Mouse (Mus musculus): Measurements from ENCODE around the gene Dnmt1. TPM values are rescaled to one million over a fixed set of nuclear protein-coding genes. Genes with fewer than 3 reads are reported as not detected.
"Not testable (repeated sequence)": the region's sequence is repeated elsewhere in the genome, so short reads cannot be mapped to it uniquely, and the experiment has no call there.

Gene Dnmt1
- polyA plus RNA-seq, 1 experiment from 2014 or later, result 17.9 TPM

- Histone ChIP-seq H3K27ac (replicated peaks) (no peak overlapping the region), H3K9ac (ENCODE audit: low read length) (no peak overlapping the region), H3K4me1 (replicated peaks; ENCODE audit: control insufficient read depth, insufficient read depth) (no peaks in the 10 kb centered on the region), H3K4me3 (ENCODE audit: low read depth, low read length) (no peak overlapping the region), H3K36me3 (ENCODE audit: control insufficient read depth, insufficient read depth, low read length) (peaks cover 2% of the 10 kb centered on the region), H3K4me2 (replicated peaks; ENCODE audit: low read depth) (peak overlapping the region; percentile 86), H3K9me3 (ENCODE audit: control insufficient read depth, low read length) (no peaks in the 10 kb centered on the region), H3K27me3 (ENCODE audit: control insufficient read depth, insufficient read depth, low read length) (no peaks in the 10 kb centered on the region)
- ATAC-seq (ENCODE audit: low FRiP score, low TSS enrichment) (no peak), DNase-seq (ENCODE audit: low spot score) (no peak)
- 43% methylated on average over 6 of the region's 6 CpGs for WGBS
- TF ChIP-seq CTCF (IDR thresholded peaks at IDR 0.05; ENCODE audit: low read depth) (no peak), EP300 (optimal IDR thresholded peaks at IDR 0.05) (no peak)
These were observed 42.0 kb upstream of the Dnmt1 start for GRCm38 (mm10) chr9:21001651-21002200.

DNA sequence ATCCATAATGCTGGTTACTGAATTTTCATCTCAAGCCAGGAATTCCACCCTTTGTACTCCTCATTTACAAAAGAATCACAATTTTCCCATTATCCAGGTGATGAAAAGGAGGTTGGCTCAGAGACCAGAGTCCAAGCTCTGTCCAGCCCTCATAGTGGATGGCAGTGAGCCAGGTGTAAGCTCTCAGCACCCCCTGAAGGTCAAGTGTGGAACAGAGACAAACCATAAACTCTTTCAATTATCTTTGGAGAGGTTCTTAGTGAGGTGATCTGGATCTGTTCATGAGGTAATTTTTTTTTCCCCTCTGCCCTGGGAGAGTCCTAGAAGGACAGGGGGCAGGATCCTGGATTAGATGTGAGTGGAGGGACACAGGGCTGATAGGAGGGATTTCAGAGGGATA is 41.1 kb upstream of the Dnmt1 start:
- no peak for ATAC-seq (ENCODE audit: low FRiP score, low TSS enrichment)
- no peaks in the 10 kb centered on the region for H3K9me3 ChIP-seq (ENCODE audit: control insufficient read depth, low read length)
- H3K27me3 ChIP-seq (ENCODE audit: control insufficient read depth, insufficient read depth, low read length), result no peaks in the 10 kb centered on the region
- no peak overlapping the region for H3K27ac ChIP-seq (replicated peaks)
- no peaks in the 10 kb centered on the region for H3K4me1 ChIP-seq (replicated peaks; ENCODE audit: control insufficient read depth, insufficient read depth)
- TF ChIP-seq CTCF (IDR thresholded peaks at IDR 0.05; ENCODE audit: low read depth) (peak; percentile 66), EP300 (optimal IDR thresholded peaks at IDR 0.05) (no peak)
- H3K9ac ChIP-seq (ENCODE audit: low read length), result no peak overlapping the region
- H3K36me3 ChIP-seq (ENCODE audit: control insufficient read depth, insufficient read depth, low read length), result no peaks in the 10 kb centered on the region
- H3K4me2 ChIP-seq (replicated peaks; ENCODE audit: low read depth), result no peak overlapping the region
- peak; percentile 26 for DNase-seq (ENCODE audit: low spot score)
- H3K4me3 ChIP-seq (ENCODE audit: low read depth, low read length), result no peak overlapping the region

DNA sequence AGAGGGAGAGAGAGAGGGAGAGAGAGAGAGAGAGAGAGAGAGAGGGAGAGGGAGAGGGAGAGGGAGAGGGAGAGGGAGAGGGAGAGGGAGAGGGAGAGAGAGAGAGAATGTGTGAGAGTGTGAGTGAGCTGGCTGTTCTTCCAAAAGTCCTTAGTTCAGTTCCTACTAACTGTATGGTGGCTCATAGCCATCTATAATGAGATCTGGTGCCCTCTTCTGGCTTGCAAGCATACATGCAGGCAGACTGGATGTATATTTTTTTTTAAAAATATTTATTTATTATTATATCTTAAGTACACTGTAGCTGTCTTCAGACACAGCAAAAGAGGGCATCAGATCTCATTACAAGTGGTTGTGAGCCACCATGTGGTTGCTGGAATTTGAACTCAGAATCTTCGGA is 38.6 kb upstream of the Dnmt1 start:
- H3K9ac ChIP-seq (ENCODE audit: low read length); H3K4me3 ChIP-seq (ENCODE audit: low read depth, low read length); H3K9me3 ChIP-seq (ENCODE audit: control insufficient read depth, low read length); H3K4me2 ChIP-seq (replicated peaks; ENCODE audit: low read depth); H3K27ac ChIP-seq (replicated peaks); H3K4me1 ChIP-seq (replicated peaks; ENCODE audit: control insufficient read depth, insufficient read depth); H3K27me3 ChIP-seq (ENCODE audit: control insufficient read depth, insufficient read depth, low read length); H3K36me3 ChIP-seq (ENCODE audit: control insufficient read depth, insufficient read depth, low read length); DNase-seq (ENCODE audit: low spot score); ATAC-seq (ENCODE audit: low FRiP score, low TSS enrichment): not testable (repeated sequence)
- WGBS, result 54% methylated on average over 1 of the region's 1 CpGs
- peak; percentile 74 for TF ChIP-seq CTCF (IDR thresholded peaks at IDR 0.05; ENCODE audit: low read depth)

- ATAC-seq (ENCODE audit: low FRiP score, low TSS enrichment) (no peak), DNase-seq (ENCODE audit: low spot score) (no peak)
- no peak for TF ChIP-seq EP300 (optimal IDR thresholded peaks at IDR 0.05)
- no peak for TF ChIP-seq CTCF (IDR thresholded peaks at IDR 0.05; ENCODE audit: low read depth)
- 84% methylated on average over 8 of the region's 8 CpGs for WGBS
- no peaks in the 10 kb centered on the region for H3K4me1 ChIP-seq (replicated peaks; ENCODE audit: control insufficient read depth, insufficient read depth)
- H3K27ac ChIP-seq (replicated peaks), result no peak overlapping the region
- H3K36me3 ChIP-seq (ENCODE audit: control insufficient read depth, insufficient read depth, low read length), result no peaks in the 10 kb centered on the region
- H3K27me3 ChIP-seq (ENCODE audit: control insufficient read depth, insufficient read depth, low read length), result no peaks in the 10 kb centered on the region
- no peak overlapping the region for H3K4me2 ChIP-seq (replicated peaks; ENCODE audit: low read depth)
- no peak overlapping the region for H3K9ac ChIP-seq (ENCODE audit: low read length)
- no peak overlapping the region for H3K4me3 ChIP-seq (ENCODE audit: low read depth, low read length)
- no peaks in the 10 kb centered on the region for H3K9me3 ChIP-seq (ENCODE audit: control insufficient read depth, low read length)
These were observed 37.4 kb upstream of the Dnmt1 start for GRCm38 (mm10) chr9:20997065-20997464.

- TF ChIP-seq EP300 (optimal IDR thresholded peaks at IDR 0.05) (no peak), CTCF (IDR thresholded peaks at IDR 0.05; ENCODE audit: low read depth) (peak; percentile 33)
- H3K36me3 ChIP-seq (ENCODE audit: control insufficient read depth, insufficient read depth, low read length), result no peaks in the 10 kb centered on the region
- 70% methylated on average over 3 of the region's 3 CpGs for WGBS
- H3K27ac ChIP-seq (replicated peaks), result no peak overlapping the region
- H3K9me3 ChIP-seq (ENCODE audit: control insufficient read depth, low read length), result no peaks in the 10 kb centered on the region
- H3K4me3 ChIP-seq (ENCODE audit: low read depth, low read length), result no peak overlapping the region
- no peaks in the 10 kb centered on the region for H3K4me1 ChIP-seq (replicated peaks; ENCODE audit: control insufficient read depth, insufficient read depth)
- no peak for DNase-seq (ENCODE audit: low spot score)
- H3K9ac ChIP-seq (ENCODE audit: low read length), result no peak overlapping the region
- no peak for ATAC-seq (ENCODE audit: low FRiP score, low TSS enrichment)
- no peaks in the 10 kb centered on the region for H3K27me3 ChIP-seq (ENCODE audit: control insufficient read depth, insufficient read depth, low read length)
- H3K4me2 ChIP-seq (replicated peaks; ENCODE audit: low read depth), result no peak overlapping the region
These were observed 35.4 kb upstream of the Dnmt1 start for GRCm38 (mm10) chr9:20995069-20995468.

DNA sequence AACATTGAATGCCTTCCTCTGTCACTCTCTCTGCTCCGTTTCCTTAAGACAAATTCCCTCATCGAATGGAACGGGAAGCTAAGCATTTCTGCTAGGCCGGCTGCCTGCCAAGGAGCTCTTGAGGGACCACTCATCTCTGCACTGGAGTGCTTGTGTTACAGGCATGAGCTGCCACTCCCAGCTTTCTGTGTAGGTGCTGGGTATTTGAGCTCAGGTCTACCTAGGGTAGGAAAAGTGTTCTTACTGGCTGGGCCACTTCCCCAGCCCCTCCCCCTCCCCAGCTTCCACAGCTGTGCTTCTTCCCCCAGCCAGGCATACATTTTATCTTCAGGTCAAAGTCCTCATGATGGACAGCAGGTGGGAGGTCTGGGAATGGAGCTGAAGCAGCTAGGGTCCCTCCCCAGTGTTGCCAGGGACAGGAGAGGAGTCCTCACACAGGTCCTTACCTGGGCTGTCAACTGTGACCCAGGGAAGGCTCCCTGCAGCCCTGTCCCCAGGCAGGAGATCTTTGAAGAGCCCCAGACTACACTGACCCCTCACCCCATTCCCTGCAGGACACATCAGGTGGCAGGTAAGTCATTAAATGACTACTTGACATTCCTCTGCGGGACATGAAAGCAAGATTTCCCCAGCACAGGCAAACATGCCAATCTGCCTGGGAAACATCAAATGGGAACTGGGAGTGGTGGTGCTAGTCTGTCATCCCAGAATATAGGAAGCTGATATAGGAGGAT is 33.6 kb upstream of the Dnmt1 start:
- Histone ChIP-seq H3K4me1 (replicated peaks; ENCODE audit: control insufficient read depth, insufficient read depth) (no peaks in the 10 kb centered on the region), H3K4me3 (ENCODE audit: low read depth, low read length) (no peak overlapping the region), H3K36me3 (ENCODE audit: control insufficient read depth, insufficient read depth, low read length) (no peaks in the 10 kb centered on the region), H3K4me2 (replicated peaks; ENCODE audit: low read depth) (no peak overlapping the region), H3K9me3 (ENCODE audit: control insufficient read depth, low read length) (no peaks in the 10 kb centered on the region), H3K27ac (replicated peaks) (no peak overlapping the region), H3K9ac (ENCODE audit: low read length) (no peak overlapping the region), H3K27me3 (ENCODE audit: control insufficient read depth, insufficient read depth, low read length) (no peaks in the 10 kb centered on the region)
- ATAC-seq (ENCODE audit: low FRiP score, low TSS enrichment) (no peak), DNase-seq (ENCODE audit: low spot score) (peak; percentile 29)
- no peak for TF ChIP-seq EP300 (optimal IDR thresholded peaks at IDR 0.05)
- no peak for TF ChIP-seq CTCF (IDR thresholded peaks at IDR 0.05; ENCODE audit: low read depth)
- 28% methylated on average over 5 of the region's 5 CpGs for WGBS
